Mouse (Mus musculus) limb, embryonic 11.5 days (tissue): ENCODE data around the gene Sec24c. TPM values are rescaled to one million over a fixed set of nuclear protein-coding genes. Genes with fewer than 3 reads are reported as not detected.

Experiments
- ATAC-seq: fragments of 200-750 bp; cut with Nextera tagmentation; 2 replicates; pipeline ENCODE4 v1.8.0; 2017; ENCODE audit warnings: low read depth; ENCODE audit not compliant: insufficient number of reproducible peaks, low FRiP score, low TSS enrichment
- DNase-seq: peaks from one replicate; pipeline ENCODE4 v3.0.0-alpha.2; 2015; ENCODE audit warnings: low spot score
- H3K27ac ChIP-seq: fragments of 300-500 bp; sonication (generic); replicated peaks from 2 replicates; pipeline ENCODE4 v1.5.1; 2014; ENCODE audit warnings: low read depth, mild to moderate bottlenecking, low read length
- H3K27me3 ChIP-seq: fragments of 300-500 bp; sonication (generic); 2 replicates; pipeline ENCODE4 v1.6.1; 2014; ENCODE audit warnings: mild to moderate bottlenecking, low read length, mixed read lengths; ENCODE audit not compliant: control insufficient read depth, insufficient read depth
- H3K36me3 ChIP-seq: fragments of 300-500 bp; sonication (generic); 2 replicates; pipeline ENCODE4 v1.6.1; 2014; ENCODE audit warnings: mild to moderate bottlenecking, low read length, moderate library complexity, mixed read lengths; ENCODE audit not compliant: control insufficient read depth, insufficient read depth
- H3K4me1 ChIP-seq: fragments of 300-500 bp; sonication (generic); 2 replicates; pipeline ENCODE4 v1.6.1; 2014; ENCODE audit warnings: low read length, mixed read lengths; ENCODE audit not compliant: control insufficient read depth, insufficient read depth
- H3K4me2 ChIP-seq: fragments of 300-500 bp; sonication (generic); 2 replicates; pipeline ENCODE4 v1.6.1; 2014; ENCODE audit warnings: low read depth, mild to moderate bottlenecking, moderate library complexity; ENCODE audit not compliant: severe bottlenecking
- H3K4me3 ChIP-seq: fragments of 300-500 bp; sonication (generic); 2 replicates; pipeline ENCODE4 v1.5.1; 2014; ENCODE audit warnings: low read depth, low read length
- H3K9ac ChIP-seq: fragments of 300-500 bp; sonication (generic); 2 replicates; pipeline ENCODE4 v1.6.1; 2014; ENCODE audit warnings: mild to moderate bottlenecking, low read length
- H3K9me3 ChIP-seq: fragments of 300-500 bp; sonication (generic); 2 replicates; pipeline ENCODE4 v1.6.1; 2016; ENCODE audit warnings: low read length; ENCODE audit not compliant: control insufficient read depth
- WGBS: fragments of 180-500 bp; shearing (Covaris S2); extraction: QIAGEN DNeasy Blood & Tissue Kit; methylation state at CpG from one replicate; pipeline ENCODE4 v1.1.7; 2014; 5-methylcytosine and 5-hydroxymethylcytosine counted together
- polyA plus RNA-seq: library from polyadenylated mRNA; unstranded; fragments of >200 nt; fragmentation: Nextera tagmentation; extraction: Ambion mirVana; gene quantifications from 2 replicates; pipeline ENCODE4 v1.2.1, GENCODE M21; 2014

Sec24c gene
- polyA plus RNA-seq, 1 experiment from 2014 or later: 81.7 TPM

DNA sequence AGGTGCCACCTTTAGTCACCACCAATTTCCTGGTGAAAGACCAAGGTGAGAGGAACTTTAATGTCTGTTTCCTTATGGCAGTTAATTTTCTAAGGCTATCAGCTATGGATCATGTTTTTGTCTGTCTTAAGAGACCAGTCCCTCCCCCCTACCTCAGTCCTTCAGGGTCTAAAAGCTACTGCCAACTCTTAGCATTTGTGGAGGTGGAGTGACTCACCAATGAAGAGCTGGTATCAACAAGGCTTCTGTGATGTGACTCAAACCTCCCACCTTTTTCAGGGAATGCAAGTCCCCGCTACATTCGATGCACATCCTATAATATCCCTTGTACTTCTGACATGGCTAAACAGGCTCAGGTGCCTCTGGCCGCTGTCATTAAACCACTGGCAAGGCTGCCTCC is 12.5 kb downstream of the Sec24c start:
- Histone ChIP-seq H3K9me3 (no peaks in the 10 kb centered on the region), H3K27me3 (no peaks in the 10 kb centered on the region), H3K36me3 (peaks cover 50% of the 10 kb centered on the region), H3K4me2 (no peak overlapping the region), H3K4me1 (no peaks in the 10 kb centered on the region), H3K27ac (no peak overlapping the region), H3K4me3 (no peak overlapping the region), H3K9ac (no peak overlapping the region)
- ATAC-seq (no peak), DNase-seq (no peak)
- 93% methylated on average over 3 of the region's 3 CpGs for WGBS

DNA sequence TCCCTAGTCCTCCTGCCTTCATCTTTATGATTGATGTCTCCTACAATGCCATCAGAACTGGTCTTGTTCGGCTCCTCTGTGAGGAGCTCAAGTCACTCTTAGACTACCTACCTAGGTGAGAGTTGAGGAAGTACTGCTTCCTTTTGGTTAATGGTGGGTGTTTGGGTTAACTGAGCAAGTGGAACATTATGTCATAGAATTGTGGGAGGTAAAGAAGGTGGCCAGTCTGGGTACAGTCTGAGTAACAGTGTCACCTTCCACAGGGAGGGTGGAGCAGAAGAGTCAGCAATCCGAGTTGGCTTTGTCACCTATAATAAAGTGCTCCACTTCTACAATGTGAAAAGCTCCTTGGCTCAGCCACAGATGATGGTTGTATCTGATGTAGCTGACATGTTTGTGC is 14.9 kb downstream of the Sec24c start:
- WGBS: 92% methylated on average over 2 of the region's 2 CpGs
- Histone ChIP-seq H3K4me3 (no peak overlapping the region), H3K36me3 (peaks cover 46% of the 10 kb centered on the region), H3K9ac (no peak overlapping the region), H3K4me1 (no peaks in the 10 kb centered on the region), H3K9me3 (no peaks in the 10 kb centered on the region), H3K4me2 (no peak overlapping the region), H3K27me3 (no peaks in the 10 kb centered on the region), H3K27ac (no peak overlapping the region)
- DNase-seq: no peak
- ATAC-seq: no peak

DNA sequence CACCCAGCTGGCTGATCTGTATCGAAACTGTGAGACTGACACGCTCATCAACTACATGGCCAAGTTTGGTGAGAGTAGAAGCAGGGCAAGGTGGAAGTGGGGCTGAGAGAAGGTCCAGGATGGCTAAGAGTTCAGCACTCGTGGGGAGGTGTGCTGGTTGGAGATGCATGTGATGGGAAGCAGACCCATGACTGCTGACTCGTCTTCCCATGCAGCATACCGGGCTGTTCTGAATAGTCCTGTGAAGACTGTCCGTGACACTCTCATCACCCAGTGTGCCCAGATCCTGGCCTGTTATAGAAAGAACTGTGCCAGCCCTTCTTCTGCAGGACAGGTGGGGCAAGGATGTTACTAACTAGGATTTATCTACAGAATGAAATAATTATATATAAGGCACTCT is 17.7 kb downstream of the Sec24c start:
- Histone ChIP-seq H3K4me2 (no peak overlapping the region), H3K9ac (no peak overlapping the region), H3K4me1 (peaks cover 13% of the 10 kb centered on the region), H3K27ac (no peak overlapping the region), H3K4me3 (no peak overlapping the region), H3K9me3 (no peaks in the 10 kb centered on the region), H3K27me3 (no peaks in the 10 kb centered on the region), H3K36me3 (peaks cover 28% of the 10 kb centered on the region)
- 94% methylated on average over 6 of the region's 6 CpGs for WGBS
- DNase-seq (no peak), ATAC-seq (no peak)

DNA sequence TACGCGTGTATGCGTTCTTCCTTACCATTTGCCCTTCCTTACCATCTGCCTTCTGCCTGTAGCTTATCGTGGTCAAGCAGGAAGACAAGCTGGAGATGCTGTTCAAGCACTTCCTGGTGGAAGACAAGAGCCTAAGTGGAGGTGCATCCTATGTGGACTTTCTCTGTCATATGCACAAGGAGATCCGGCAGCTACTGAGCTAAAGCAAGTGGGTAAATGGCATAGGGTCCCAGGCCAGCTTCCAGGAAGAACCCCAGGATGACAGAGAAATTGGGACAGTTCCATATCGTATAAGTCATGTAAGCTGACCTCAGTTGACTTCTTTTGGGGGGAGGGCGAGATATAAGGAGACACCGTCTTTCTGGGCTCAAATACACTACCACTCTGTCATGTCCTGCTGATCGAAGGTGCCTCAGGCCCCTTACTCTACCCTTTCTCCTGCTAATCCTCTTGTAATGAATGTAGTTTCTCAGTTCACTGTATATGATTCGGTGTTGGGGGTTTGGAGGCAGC is 19.5 kb downstream of the Sec24c start:
- no peak overlapping the region for H3K9ac ChIP-seq
- H3K27me3 ChIP-seq: no peaks in the 10 kb centered on the region
- ATAC-seq (no peak), DNase-seq (no peak)
- 95% methylated on average over 10 of the region's 10 CpGs for WGBS
- peaks cover 23% of the 10 kb centered on the region; the same call in 1 of the 2 replicates for H3K36me3 ChIP-seq
- H3K4me3 ChIP-seq: no peak overlapping the region
- H3K4me2 ChIP-seq: no peak overlapping the region
- peaks cover 19% of the 10 kb centered on the region for H3K4me1 ChIP-seq
- no peaks in the 10 kb centered on the region for H3K9me3 ChIP-seq
- no peak overlapping the region for H3K27ac ChIP-seq

DNA sequence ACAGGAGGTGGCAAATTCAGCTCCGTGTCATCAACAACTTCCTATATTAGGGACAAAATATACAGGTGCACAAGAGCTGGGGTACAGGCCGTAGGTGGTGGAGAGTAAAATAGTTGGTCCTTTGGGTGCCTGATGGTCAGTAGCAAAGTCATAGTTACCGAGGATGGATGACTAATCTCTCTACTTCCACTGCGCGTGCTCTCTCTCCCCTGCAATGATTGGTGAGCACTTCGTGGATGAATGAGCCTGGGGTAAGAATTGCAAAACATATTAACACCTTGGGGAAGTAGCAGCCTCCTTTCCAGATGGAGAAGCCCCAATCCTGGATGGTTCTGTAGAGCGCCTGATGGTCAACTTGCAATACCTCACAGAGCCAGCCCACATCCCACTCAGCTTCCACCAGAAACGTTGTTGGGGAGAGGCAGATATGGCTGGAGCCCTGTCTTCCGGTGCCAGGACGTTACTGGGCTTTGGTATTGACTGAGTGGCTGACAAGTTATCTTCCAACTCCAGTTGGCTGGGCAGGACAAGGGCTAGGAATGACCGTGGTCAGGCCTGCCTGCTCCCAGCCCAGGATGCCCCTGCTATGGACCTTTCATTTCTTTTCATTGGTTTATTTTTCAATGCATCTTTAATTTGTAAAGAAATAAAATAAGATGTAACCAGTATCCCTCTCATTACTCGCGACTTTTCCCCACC is 20.2 kb downstream of the Sec24c start:
- Histone ChIP-seq H3K4me2 (peak overlapping the region; percentile 75), H3K9me3 (no peaks in the 10 kb centered on the region), H3K9ac (peak overlapping the region; percentile 83), H3K27me3 (no peaks in the 10 kb centered on the region), H3K4me1 (peaks cover 19% of the 10 kb centered on the region), H3K4me3 (peak overlapping the region; percentile 72), H3K27ac (peak overlapping the region; percentile 93), H3K36me3 (peaks cover 17% of the 10 kb centered on the region; the same call in 1 of the 2 replicates)
- 49% methylated on average over 13 of the region's 13 CpGs for WGBS
- ATAC-seq (peak; percentile 37), DNase-seq (no peak)

DNA sequence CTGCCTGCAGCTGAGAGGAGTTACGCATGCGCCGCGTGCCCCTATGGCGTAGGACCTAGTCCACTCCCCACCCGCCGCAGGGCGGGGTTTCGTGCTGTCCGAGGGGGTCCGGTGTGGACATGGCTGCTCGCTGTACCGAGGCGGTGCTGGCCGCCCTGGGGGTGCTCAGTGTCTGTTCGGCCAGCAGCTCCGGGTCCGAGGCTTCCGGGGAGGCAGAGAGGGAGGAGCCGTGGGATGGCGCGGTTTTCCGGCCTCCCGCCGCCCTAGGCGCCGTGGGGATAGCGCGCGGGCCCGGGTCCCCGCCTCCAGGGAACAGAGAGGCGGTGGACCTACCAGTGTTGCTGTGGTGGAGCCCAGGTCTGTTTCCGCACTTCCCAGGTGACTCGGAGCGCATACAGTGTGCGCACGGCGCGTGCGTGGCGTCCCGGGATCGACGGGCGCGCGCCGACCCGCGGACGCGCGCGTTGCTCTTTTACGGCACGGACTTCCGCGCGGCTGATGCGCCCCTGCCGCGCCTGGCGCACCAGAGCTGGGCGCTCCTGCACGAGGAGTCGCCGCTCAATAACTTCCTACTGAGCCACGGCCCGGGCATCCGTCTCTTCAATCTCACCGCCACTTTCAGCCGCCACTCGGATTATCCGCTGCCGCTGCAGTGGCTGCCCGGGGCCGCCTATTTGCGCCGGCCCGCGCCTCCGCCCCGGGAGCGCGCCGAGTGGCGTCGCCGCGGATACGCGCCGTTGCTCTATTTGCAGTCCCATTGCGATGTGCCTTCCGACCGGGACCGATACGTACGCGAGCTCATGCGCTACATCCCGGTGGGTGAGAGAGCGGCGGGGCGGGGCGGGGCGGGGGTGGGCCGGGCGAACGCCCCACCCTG is 21.0 kb downstream of the Sec24c start, which contains the start of gene Fut11:
Gene Fut11, plus strand, starts transcription at position 85 of the 877 bp plus-strand sequence.
- Histone ChIP-seq H3K4me1 (peaks cover 19% of the 10 kb centered on the region), H3K27me3 (no peaks in the 10 kb centered on the region), H3K4me3 (peak within 1 kb of the TSS; percentile 72), H3K9me3 (no peaks in the 10 kb centered on the region), H3K9ac (peak within 1 kb of the TSS; percentile 83), H3K27ac (peak within 1 kb of the TSS; percentile 93), H3K36me3 (peaks cover 17% of the 10 kb centered on the region; the same call in 1 of the 2 replicates), H3K4me2 (peak within 1 kb of the TSS; percentile 75)
- WGBS: under 1% methylated on average over 111 of the region's 111 CpGs
- peak; percentile 91 for ATAC-seq
- peak; percentile 88 for DNase-seq

- 15% methylated on average over 27 of the region's 27 CpGs for WGBS
- no peak for DNase-seq
- no peak; the same call in 1 of the 2 replicates for ATAC-seq
- Histone ChIP-seq H3K4me1 (peaks cover 19% of the 10 kb centered on the region), H3K36me3 (peaks cover 14% of the 10 kb centered on the region; the same call in 1 of the 2 replicates), H3K4me3 (peak overlapping the region; percentile 72), H3K4me2 (peak overlapping the region; percentile 75), H3K27ac (no peak overlapping the region; the same call in 1 of the 2 replicates), H3K9me3 (no peaks in the 10 kb centered on the region), H3K9ac (peak overlapping the region; percentile 83), H3K27me3 (no peaks in the 10 kb centered on the region)
Observed at GRCm38 (mm10) chr14:20695761-20696520, 21.8 kb downstream of the Sec24c start.

GRCm38 (mm10) chr14:20696986-20697385 is 22.9 kb downstream of the Sec24c start:
- Histone ChIP-seq H3K4me3 (peak overlapping the region; percentile 12; the same call in 1 of the 2 replicates), H3K9ac (no peak overlapping the region), H3K27me3 (no peaks in the 10 kb centered on the region), H3K4me1 (peaks cover 23% of the 10 kb centered on the region), H3K4me2 (peak overlapping the region; percentile 75; the same call in 1 of the 2 replicates), H3K36me3 (peaks cover 6% of the 10 kb centered on the region; the same call in 1 of the 2 replicates), H3K9me3 (no peaks in the 10 kb centered on the region), H3K27ac (no peak overlapping the region)
- DNase-seq (peak; percentile 56), ATAC-seq (no peak)
- 39% methylated on average over 1 of the region's 1 CpGs for WGBS
